8 mouse cellular contexts compared by ENCODE assay signal in the genomic region with DNA sequence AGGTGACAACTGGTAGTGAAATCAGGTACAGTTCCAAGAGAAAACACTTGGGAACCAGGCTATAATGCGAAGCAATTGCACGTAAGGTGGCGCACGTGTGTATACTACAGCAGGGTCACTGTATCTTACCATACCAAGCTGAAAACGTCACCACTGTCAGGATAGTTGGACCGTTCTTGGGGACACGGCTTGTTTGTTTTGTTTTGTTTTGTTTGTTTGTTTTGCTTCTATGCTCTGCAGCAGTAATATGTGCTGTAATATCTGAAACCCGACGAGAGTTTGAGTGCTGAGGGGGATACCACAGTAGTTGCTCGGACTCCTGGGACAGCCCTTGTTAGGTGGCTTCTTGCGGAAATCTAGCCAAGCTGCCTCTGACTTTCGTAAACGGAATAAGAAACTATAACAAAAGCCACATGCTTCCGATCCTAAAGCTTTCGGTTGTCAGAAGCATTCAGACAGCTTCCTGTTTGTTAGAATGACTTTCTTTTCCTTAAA. TPM values are rescaled to one million over a fixed set of nuclear protein-coding genes. Genes with fewer than 3 reads are reported as not detected.
A peak's percentile ranks its signal among the peaks of the same experiment; 100 is the strongest.
DNase-seq lines count a peak whose midpoint lies in the region; ATAC-seq and TF ChIP-seq lines count a peak whose summit lies in the region.

No protein-coding gene starts in this region.

- no peaks in the 10 kb centered on the region for H3K9me3 ChIP-seq in heart, embryonic 10.5 days
- H3K9me3 ChIP-seq in kidney, embryonic 15.5 days (replicated peaks), result no peaks in the 10 kb centered on the region
- no peaks in the 10 kb centered on the region for H3K9me3 ChIP-seq in stomach, embryonic 16.5 days (replicated peaks; ENCODE audit: control insufficient read depth, low read length)

- H3K4me3 ChIP-seq in gastrocnemius, adult 2 months, result peak overlapping the region; percentile 98
- H3K4me3 ChIP-seq in heart, embryonic 10.5 days, result peak overlapping the region; percentile 78
- H3K4me3 ChIP-seq in kidney, embryonic 15.5 days (replicated peaks), result peak overlapping the region; percentile 75
- H3K4me3 ChIP-seq in stomach, embryonic 16.5 days (replicated peaks; ENCODE audit: low read length), result peak overlapping the region; percentile 85

- 9% methylated on average over 15 of the region's 15 CpGs for WGBS in heart, embryonic 10.5 days
- 8% methylated on average over 15 of the region's 15 CpGs for WGBS in kidney, embryonic 15.5 days
- WGBS in stomach, embryonic 16.5 days, result 4% methylated on average over 15 of the region's 15 CpGs

- H3K9ac ChIP-seq in kidney, embryonic 15.5 days, result peak overlapping the region; percentile 49
- H3K9ac ChIP-seq in stomach, embryonic 16.5 days (ENCODE audit: low read length), result peak overlapping the region; percentile 90

- intact Hi-C loops in gastrocnemius, adult 2 months (cut with DNase I), result loop anchor here (2.0 to 5.0 kb wide), 3 partner anchors 89 to 162 kb away; partner anchors contain the start of gene Clcc1

- peaks cover 24% of the 10 kb centered on the region for H3K36me3 ChIP-seq in heart, embryonic 10.5 days
- H3K36me3 ChIP-seq in kidney, embryonic 15.5 days, result peaks cover 24% of the 10 kb centered on the region
- peaks cover 12% of the 10 kb centered on the region for H3K36me3 ChIP-seq in stomach, embryonic 16.5 days (ENCODE audit: control insufficient read depth, insufficient read depth, low read length)

- H3K27ac ChIP-seq in gastrocnemius, adult 2 months, result peak overlapping the region; percentile 99
- peak overlapping the region; percentile 91 for H3K27ac ChIP-seq in heart, embryonic 10.5 days
- H3K27ac ChIP-seq in kidney, embryonic 15.5 days, result peak overlapping the region; percentile 91
- H3K27ac ChIP-seq in stomach, embryonic 16.5 days (ENCODE audit: low read length), result peak overlapping the region; percentile 96

- H3K4me2 ChIP-seq in kidney, embryonic 15.5 days, result peak overlapping the region; percentile 88
- peak overlapping the region; percentile 73 for H3K4me2 ChIP-seq in stomach, embryonic 16.5 days (ENCODE audit: low read depth, low read length)

- no peaks in the 10 kb centered on the region for H3K27me3 ChIP-seq in heart, embryonic 10.5 days (ENCODE audit: insufficient read depth, poor library complexity, severe bottlenecking)
- no peaks in the 10 kb centered on the region for H3K27me3 ChIP-seq in kidney, embryonic 15.5 days
- H3K27me3 ChIP-seq in stomach, embryonic 16.5 days (ENCODE audit: control insufficient read depth, insufficient read depth, low read length), result no peaks in the 10 kb centered on the region

- H3K4me1 ChIP-seq in heart, embryonic 10.5 days, result peaks cover 15% of the 10 kb centered on the region; the same call in 1 of the 2 replicates
- H3K4me1 ChIP-seq in kidney, embryonic 15.5 days, result peaks cover 19% of the 10 kb centered on the region
- H3K4me1 ChIP-seq in stomach, embryonic 16.5 days (ENCODE audit: control insufficient read depth, insufficient read depth, low read length), result no peaks in the 10 kb centered on the region

- DNase-seq in gastrocnemius, adult 2 months, result no peak
- no peak for DNase-seq in gastrocnemius, postnatal 25 days
- peak; percentile 53 for DNase-seq in c-Kit-positive CD71-negative TER-119-negative erythroid progenitor cells, embryonic 14.5 days (ENCODE audit: low read depth)
- no peak for DNase-seq in heart, embryonic 10.5 days (ENCODE audit: low spot score)
- DNase-seq in lung, postnatal 36 days, result peak; percentile 56
- no peak for DNase-seq in frontal cortex, adult 2 months (ENCODE audit: extremely low spot score in 1 of 2, low spot score in 1 of 2)

- ATAC-seq in kidney, embryonic 15.5 days (replicated peaks; ENCODE audit: low FRiP score), result peak; percentile 74
- ATAC-seq in stomach, embryonic 16.5 days (ENCODE audit: insufficient read depth, low FRiP score), result peak; percentile 66

- no peak for TF ChIP-seq CTCF in gastrocnemius, adult 2 months (IDR thresholded peaks at IDR 0.05)

RNA-seq across cellular contexts. Expression of gene Tmem167b, which starts 0.6 kb away (rescaled TPM):
- total RNA-seq in gastrocnemius, adult 2 months (2021), result 10 to 100 TPM; 12.1 to 16.1 TPM
- total RNA-seq in gastrocnemius, postnatal 25 days (2021), result 10 to 100 TPM; 13.0 to 15.1 TPM
- polyA plus RNA-seq in heart, embryonic 10.5 days (2016; fragmentation: Nextera tagmentation; extraction: Ambion mirVana), result 26.4 and 33.5 TPM in 2 replicates
- polyA plus RNA-seq in kidney, embryonic 15.5 days (2015; fragmentation: Nextera tagmentation; extraction: Ambion mirVana), result 34.0 and 35.6 TPM in 2 replicates
- 45.6 and 47.3 TPM in 2 replicates for polyA plus RNA-seq in stomach, embryonic 16.5 days (2015; fragmentation: Nextera tagmentation; extraction: Ambion mirVana)
- polyA plus RNA-seq in frontal cortex, adult 2 months (2012; rRNA removed), result 18.2 and 18.5 TPM in 2 replicates

RNA-seq across cellular contexts. Expression of gene Taf13, which starts 8.7 kb away (rescaled TPM):
- total RNA-seq in gastrocnemius, adult 2 months (2021), result 10 to 100 TPM; 19.7 to 20.0 TPM
- 10 to 100 TPM; 17.6 to 18.3 TPM for total RNA-seq in gastrocnemius, postnatal 25 days (2021)
- 32.6 and 35.6 TPM in 2 replicates for polyA plus RNA-seq in heart, embryonic 10.5 days (2016; fragmentation: Nextera tagmentation; extraction: Ambion mirVana)
- 34.2 and 42.9 TPM in 2 replicates for polyA plus RNA-seq in kidney, embryonic 15.5 days (2015; fragmentation: Nextera tagmentation; extraction: Ambion mirVana)
- 47.1 and 47.7 TPM in 2 replicates for polyA plus RNA-seq in stomach, embryonic 16.5 days (2015; fragmentation: Nextera tagmentation; extraction: Ambion mirVana)
- polyA plus RNA-seq in frontal cortex, adult 2 months (2012; rRNA removed), result 35.3 and 40.0 TPM in 2 replicates

RNA-seq across cellular contexts. Expression of gene 5330417C22Rik, which starts 26.5 kb away (rescaled TPM):
- total RNA-seq in gastrocnemius, adult 2 months (2021), result not detected
- not detected for total RNA-seq in gastrocnemius, postnatal 25 days (2021)
- polyA plus RNA-seq in heart, embryonic 10.5 days (2016; fragmentation: Nextera tagmentation; extraction: Ambion mirVana), result 0.24 and 0.69 TPM in 2 replicates
- polyA plus RNA-seq in kidney, embryonic 15.5 days (2015; fragmentation: Nextera tagmentation; extraction: Ambion mirVana), result 1.00 and 1.1 TPM in 2 replicates
- 35.4 and 36.3 TPM in 2 replicates for polyA plus RNA-seq in stomach, embryonic 16.5 days (2015; fragmentation: Nextera tagmentation; extraction: Ambion mirVana)
- polyA plus RNA-seq in frontal cortex, adult 2 months (2012; rRNA removed), result 20.0 and 21.7 TPM in 2 replicates

RNA-seq across cellular contexts. Expression of gene Wdr47, which starts 28.3 kb away (rescaled TPM):
- total RNA-seq in gastrocnemius, adult 2 months (2021), result 1 to 10 TPM; 4.9 to 6.3 TPM
- 1 to 10 TPM; 3.0 to 6.4 TPM for total RNA-seq in gastrocnemius, postnatal 25 days (2021)
- 8.7 and 9.0 TPM in 2 replicates for polyA plus RNA-seq in heart, embryonic 10.5 days (2016; fragmentation: Nextera tagmentation; extraction: Ambion mirVana)
- polyA plus RNA-seq in kidney, embryonic 15.5 days (2015; fragmentation: Nextera tagmentation; extraction: Ambion mirVana), result 8.4 and 10.9 TPM in 2 replicates
- 14.3 and 14.9 TPM in 2 replicates for polyA plus RNA-seq in stomach, embryonic 16.5 days (2015; fragmentation: Nextera tagmentation; extraction: Ambion mirVana)
- 58.7 and 71.0 TPM in 2 replicates for polyA plus RNA-seq in frontal cortex, adult 2 months (2012; rRNA removed)

RNA-seq across cellular contexts. Expression of gene 1700013F07Rik, which starts 28.9 kb away (rescaled TPM):
- not detected for total RNA-seq in gastrocnemius, adult 2 months (2021)
- not detected for total RNA-seq in gastrocnemius, postnatal 25 days (2021)
- 0.24 TPM in 1 of 2 replicates, not detected in the other for polyA plus RNA-seq in heart, embryonic 10.5 days (2016; fragmentation: Nextera tagmentation; extraction: Ambion mirVana)
- polyA plus RNA-seq in kidney, embryonic 15.5 days (2015; fragmentation: Nextera tagmentation; extraction: Ambion mirVana), result 0.50 TPM in 1 of 2 replicates, not detected in the other
- not detected in 2 replicates for polyA plus RNA-seq in stomach, embryonic 16.5 days (2015; fragmentation: Nextera tagmentation; extraction: Ambion mirVana)
- 1.2 and 1.4 TPM in 2 replicates for polyA plus RNA-seq in frontal cortex, adult 2 months (2012; rRNA removed)

Comparison
In these comparisons a context has a peak if more than half of its experiments do, and no peak if none do; other contexts are left out.
1. DNase-seq: peak in c-Kit-positive CD71-negative TER-119-negative erythroid progenitor cells, embryonic 14.5 days (single experiment) and lung, postnatal 36 days (single experiment); none in gastrocnemius, adult 2 months (single experiment), gastrocnemius, postnatal 25 days (single experiment), heart, embryonic 10.5 days (single experiment) and frontal cortex, adult 2 months (0 of 2).
2. Peak in every context shown above with its lines, with median percentiles within 50 percentile points of each other: H3K27ac ChIP-seq and H3K4me3 ChIP-seq.